Mouse (Mus musculus) stomach, embryonic 16.5 days (tissue): Measurements from ENCODE around the gene Spo11. TPM values are rescaled to one million over a fixed set of nuclear protein-coding genes. Genes with fewer than 3 reads are reported as not detected.

Source experiments
- ATAC-seq: fragments of 200-750 bp; cut with Nextera tagmentation; 2 replicates; pipeline ENCODE4 v1.8.0; 2017; ENCODE audit warnings: moderate number of reproducible peaks, moderate TSS enrichment; ENCODE audit not compliant: insufficient read depth, low FRiP score
- H3K27ac ChIP-seq: fragments of 300-500 bp; sonication (generic); 2 replicates; pipeline ENCODE4 v1.5.1; 2014; ENCODE audit warnings: low read length
- H3K27me3 ChIP-seq: fragments of 300-500 bp; sonication (generic); 2 replicates; pipeline ENCODE4 v1.6.1; 2014; ENCODE audit warnings: low read length, control low read depth, mixed read lengths; ENCODE audit not compliant: control insufficient read depth, insufficient read depth
- H3K36me3 ChIP-seq: fragments of 300-500 bp; sonication (generic); 2 replicates; pipeline ENCODE4 v1.6.1; 2014; ENCODE audit warnings: low read length; ENCODE audit not compliant: control insufficient read depth, insufficient read depth
- H3K4me1 ChIP-seq: fragments of 300-500 bp; sonication (generic); 2 replicates; pipeline ENCODE4 v1.6.1; 2014; ENCODE audit warnings: low read length, control low read depth, mixed read lengths; ENCODE audit not compliant: control insufficient read depth, insufficient read depth
- H3K4me2 ChIP-seq: fragments of 300-500 bp; sonication (generic); 2 replicates; pipeline ENCODE4 v1.6.1; 2014; ENCODE audit warnings: low read depth, low read length, mixed read lengths
- H3K4me3 ChIP-seq: fragments of 300-500 bp; sonication (generic); replicated peaks from 2 replicates; pipeline ENCODE4 v1.5.1; 2014; ENCODE audit warnings: mild to moderate bottlenecking, low read length
- H3K9ac ChIP-seq: fragments of 300-500 bp; sonication (generic); 2 replicates; pipeline ENCODE4 v1.6.1; 2014; ENCODE audit warnings: low read length
- H3K9me3 ChIP-seq: fragments of 300-500 bp; sonication (generic); replicated peaks from 2 replicates; pipeline ENCODE4 v1.6.1; 2016; ENCODE audit warnings: low read length, control low read depth; ENCODE audit not compliant: control insufficient read depth
- WGBS: fragments of 180-500 bp; shearing (Covaris S2); extraction: QIAGEN DNeasy Blood & Tissue Kit; methylation state at CpG from one replicate; pipeline ENCODE4 v1.1.7; 2014; 5-methylcytosine and 5-hydroxymethylcytosine counted together
- polyA plus RNA-seq: library from polyadenylated mRNA; unstranded; fragments of >200 nt; fragmentation: Nextera tagmentation; extraction: Ambion mirVana; gene quantifications from 2 replicates; pipeline ENCODE4 v1.2.1, GENCODE M21; 2015

Spo11 gene
- polyA plus RNA-seq, 1 experiment from 2014 or later = 0.44 TPM

DNA sequence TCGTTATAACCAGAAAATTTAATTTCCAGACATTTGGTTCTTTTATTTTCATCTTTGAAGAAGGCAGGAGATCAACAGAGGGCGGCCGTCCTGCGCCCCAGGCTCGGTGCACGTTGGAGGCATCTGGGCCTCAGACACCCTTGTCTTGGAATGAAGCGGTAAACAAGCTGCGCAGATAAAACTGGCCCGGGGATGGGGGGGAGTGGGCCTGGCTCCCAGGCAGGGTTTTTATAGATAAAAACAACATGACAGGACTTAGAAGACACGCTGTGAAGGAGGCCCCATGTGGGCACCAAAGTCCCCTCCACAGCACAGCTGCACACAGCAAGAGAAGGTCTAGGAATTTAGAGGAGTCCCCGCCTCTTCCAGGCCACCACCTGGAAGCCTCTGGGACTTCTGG lies 26.8 kb upstream of the Spo11 start:
- Histone ChIP-seq H3K4me1 (peaks cover 4% of the 10 kb centered on the region; the same call in 1 of the 2 replicates), H3K36me3 (no peaks in the 10 kb centered on the region), H3K27me3 (no peaks in the 10 kb centered on the region), H3K9me3 (no peaks in the 10 kb centered on the region), H3K9ac (no peak overlapping the region), H3K4me2 (no peak overlapping the region), H3K4me3 (no peak overlapping the region), H3K27ac (no peak overlapping the region)
- 32% methylated on average over 11 of the region's 11 CpGs for WGBS
- no peak for ATAC-seq

GRCm38 (mm10) chr2:172951976-172952375 lies 25.5 kb upstream of the Spo11 start:
- Histone ChIP-seq H3K4me3 (no peak overlapping the region), H3K4me2 (no peak overlapping the region), H3K4me1 (peaks cover 4% of the 10 kb centered on the region; the same call in 1 of the 2 replicates), H3K36me3 (no peaks in the 10 kb centered on the region), H3K27ac (no peak overlapping the region), H3K9ac (no peak overlapping the region), H3K27me3 (no peaks in the 10 kb centered on the region), H3K9me3 (0 out of 2 replicates have a peak, but pooled peaks cover 5% of the 10 kb centered on the region)
- WGBS = 80% methylated on average over 2 of the region's 2 CpGs
- ATAC-seq = no peak

DNA sequence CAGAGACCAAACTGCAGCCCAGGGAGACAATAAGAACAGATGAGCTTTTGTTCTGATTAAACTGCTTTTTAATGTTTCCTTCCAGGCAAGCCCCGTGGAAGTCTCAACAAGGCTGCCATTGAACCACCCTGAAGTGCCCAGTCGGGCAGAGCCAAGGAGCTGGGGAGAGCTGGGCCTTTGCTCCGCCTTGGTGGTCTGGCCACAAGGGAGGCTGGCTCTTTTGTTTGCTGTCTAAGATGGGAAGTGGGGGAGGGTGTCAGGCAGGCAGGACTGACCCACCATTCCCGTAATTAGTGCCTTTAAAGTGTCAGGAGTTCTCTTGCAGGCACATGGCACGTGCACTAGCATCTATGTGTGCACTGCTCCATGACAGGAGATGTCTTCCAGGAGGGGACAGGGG lies 18.9 kb upstream of the Spo11 start:
- no peak for ATAC-seq
- Histone ChIP-seq H3K9me3 (0 out of 2 replicates have a peak, but pooled peaks cover 5% of the 10 kb centered on the region), H3K27me3 (no peaks in the 10 kb centered on the region), H3K9ac (no peak overlapping the region), H3K36me3 (no peaks in the 10 kb centered on the region), H3K4me1 (no peaks in the 10 kb centered on the region), H3K4me2 (no peak overlapping the region), H3K4me3 (no peak overlapping the region), H3K27ac (no peak overlapping the region)
- WGBS = 21% methylated on average over 5 of the region's 5 CpGs

- Histone ChIP-seq H3K27ac (no peak overlapping the region), H3K36me3 (no peaks in the 10 kb centered on the region), H3K4me1 (no peaks in the 10 kb centered on the region), H3K9ac (no peak overlapping the region), H3K9me3 (0 out of 2 replicates have a peak, but pooled peaks cover 5% of the 10 kb centered on the region), H3K4me2 (no peak overlapping the region), H3K27me3 (no peaks in the 10 kb centered on the region), H3K4me3 (no peak overlapping the region)
- WGBS = 48% methylated on average over 13 of the region's 13 CpGs
- ATAC-seq = no peak
These were observed 18.3 kb upstream of the Spo11 start for GRCm38 (mm10) chr2:172959006-172959768.

DNA sequence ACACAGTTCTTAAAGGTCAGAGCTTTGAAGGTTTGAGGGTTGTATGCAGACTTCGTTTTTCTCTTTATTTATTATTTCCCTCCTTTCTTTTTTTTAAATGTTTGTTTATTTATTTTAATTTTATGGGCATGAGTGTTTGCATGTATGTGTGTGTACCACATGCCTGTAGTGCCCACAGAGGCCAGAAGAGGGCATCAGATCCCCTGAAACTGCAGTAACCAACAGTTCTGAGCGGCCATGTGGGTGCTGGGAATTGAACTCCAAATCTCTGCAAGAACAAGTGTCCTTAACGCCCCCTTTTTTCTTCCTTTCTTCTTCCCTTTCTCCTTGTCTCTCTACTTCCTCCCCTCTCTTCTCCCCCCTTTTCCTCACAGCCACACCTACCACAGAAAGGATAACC lies 17.1 kb upstream of the Spo11 start:
- Histone ChIP-seq H3K9me3 (0 out of 2 replicates have a peak, but pooled peaks cover 5% of the 10 kb centered on the region), H3K27me3 (no peaks in the 10 kb centered on the region), H3K27ac (no peak overlapping the region), H3K4me1 (peaks cover 2% of the 10 kb centered on the region; the same call in 1 of the 2 replicates), H3K4me3 (no peak overlapping the region), H3K4me2 (no peak overlapping the region), H3K36me3 (no peaks in the 10 kb centered on the region), H3K9ac (no peak overlapping the region)
- no peak for ATAC-seq
- WGBS = 87% methylated on average over 3 of the region's 3 CpGs

- Histone ChIP-seq H3K9ac (no peak overlapping the region), H3K36me3 (no peaks in the 10 kb centered on the region), H3K4me3 (no peak overlapping the region), H3K27ac (no peak overlapping the region), H3K4me2 (no peak overlapping the region), H3K27me3 (no peaks in the 10 kb centered on the region), H3K4me1 (peaks cover 2% of the 10 kb centered on the region; the same call in 1 of the 2 replicates), H3K9me3 (0 out of 2 replicates have a peak, but pooled peaks cover 5% of the 10 kb centered on the region)
- WGBS = 53% methylated on average over 6 of the region's 6 CpGs
- ATAC-seq = no peak
These were observed 16.3 kb upstream of the Spo11 start for GRCm38 (mm10) chr2:172961211-172961610.

- H3K9me3 ChIP-seq = no peaks in the 10 kb centered on the region
- ATAC-seq = peak; percentile 73; the same call in 1 of the 2 replicates
- WGBS = 30% methylated on average over 11 of the region's 11 CpGs
- peaks cover 2% of the 10 kb centered on the region; the same call in 1 of the 2 replicates for H3K4me1 ChIP-seq
- no peak overlapping the region for H3K4me3 ChIP-seq
- H3K27me3 ChIP-seq = no peaks in the 10 kb centered on the region
- no peaks in the 10 kb centered on the region for H3K36me3 ChIP-seq
- H3K4me2 ChIP-seq = no peak overlapping the region
- no peak overlapping the region; the same call in 1 of the 2 replicates for H3K27ac ChIP-seq
- H3K9ac ChIP-seq = 0 out of 2 replicates have a peak overlapping the region, but pooled peaks have one; percentile 0
These were observed 12.3 kb upstream of the Spo11 start for GRCm38 (mm10) chr2:172965249-172965648.

DNA sequence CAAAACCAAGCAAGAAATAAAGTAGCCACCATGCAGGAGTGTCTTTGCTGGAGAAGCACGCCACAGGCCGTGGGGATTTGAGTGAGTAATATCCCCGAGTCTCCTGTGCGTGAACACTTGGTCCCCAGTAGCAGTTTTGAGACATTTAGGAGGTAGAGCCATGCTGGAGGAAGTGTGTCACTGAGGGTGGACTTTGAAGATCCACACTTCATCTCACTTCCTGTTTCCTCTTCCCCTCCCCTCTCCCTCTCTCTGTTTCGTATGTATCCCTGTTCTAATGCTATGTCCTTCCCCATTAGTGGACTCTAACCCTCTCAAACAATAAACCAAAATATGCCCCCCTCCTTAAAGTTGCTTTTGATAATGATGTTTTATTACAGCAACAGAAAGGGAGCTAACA lies 11.0 kb upstream of the Spo11 start:
- Histone ChIP-seq H3K4me3 (no peak overlapping the region), H3K36me3 (no peaks in the 10 kb centered on the region), H3K4me2 (no peak overlapping the region), H3K9me3 (no peaks in the 10 kb centered on the region), H3K4me1 (peaks cover 2% of the 10 kb centered on the region; the same call in 1 of the 2 replicates), H3K27ac (no peak overlapping the region), H3K9ac (no peak overlapping the region), H3K27me3 (no peaks in the 10 kb centered on the region)
- WGBS = 84% methylated on average over 5 of the region's 5 CpGs
- ATAC-seq = no peak

GRCm38 (mm10) chr2:172971865-172972264 lies 5.6 kb upstream of the Spo11 start:
- ATAC-seq = no peak
- no peak overlapping the region for H3K9ac ChIP-seq
- 87% methylated on average over 2 of the region's 2 CpGs for WGBS
- H3K4me1 ChIP-seq = peaks cover 4% of the 10 kb centered on the region; the same call in 1 of the 2 replicates
- H3K4me3 ChIP-seq = no peak overlapping the region
- no peaks in the 10 kb centered on the region for H3K9me3 ChIP-seq
- no peaks in the 10 kb centered on the region for H3K27me3 ChIP-seq
- no peaks in the 10 kb centered on the region for H3K36me3 ChIP-seq
- H3K27ac ChIP-seq = no peak overlapping the region
- no peak overlapping the region for H3K4me2 ChIP-seq
